Mouse (Mus musculus) c-Kit-positive CD71-negative TER-119-negative erythroid progenitor cells, embryonic 14.5 days (primary cell): ENCODE data around the gene Vstm4.

Experiments used
- DNase-seq: peaks from one replicate; pipeline ENCODE4 v3.0.0-alpha.2; 2013; ENCODE audit warnings: low read depth

Vstm4 gene

DNA sequence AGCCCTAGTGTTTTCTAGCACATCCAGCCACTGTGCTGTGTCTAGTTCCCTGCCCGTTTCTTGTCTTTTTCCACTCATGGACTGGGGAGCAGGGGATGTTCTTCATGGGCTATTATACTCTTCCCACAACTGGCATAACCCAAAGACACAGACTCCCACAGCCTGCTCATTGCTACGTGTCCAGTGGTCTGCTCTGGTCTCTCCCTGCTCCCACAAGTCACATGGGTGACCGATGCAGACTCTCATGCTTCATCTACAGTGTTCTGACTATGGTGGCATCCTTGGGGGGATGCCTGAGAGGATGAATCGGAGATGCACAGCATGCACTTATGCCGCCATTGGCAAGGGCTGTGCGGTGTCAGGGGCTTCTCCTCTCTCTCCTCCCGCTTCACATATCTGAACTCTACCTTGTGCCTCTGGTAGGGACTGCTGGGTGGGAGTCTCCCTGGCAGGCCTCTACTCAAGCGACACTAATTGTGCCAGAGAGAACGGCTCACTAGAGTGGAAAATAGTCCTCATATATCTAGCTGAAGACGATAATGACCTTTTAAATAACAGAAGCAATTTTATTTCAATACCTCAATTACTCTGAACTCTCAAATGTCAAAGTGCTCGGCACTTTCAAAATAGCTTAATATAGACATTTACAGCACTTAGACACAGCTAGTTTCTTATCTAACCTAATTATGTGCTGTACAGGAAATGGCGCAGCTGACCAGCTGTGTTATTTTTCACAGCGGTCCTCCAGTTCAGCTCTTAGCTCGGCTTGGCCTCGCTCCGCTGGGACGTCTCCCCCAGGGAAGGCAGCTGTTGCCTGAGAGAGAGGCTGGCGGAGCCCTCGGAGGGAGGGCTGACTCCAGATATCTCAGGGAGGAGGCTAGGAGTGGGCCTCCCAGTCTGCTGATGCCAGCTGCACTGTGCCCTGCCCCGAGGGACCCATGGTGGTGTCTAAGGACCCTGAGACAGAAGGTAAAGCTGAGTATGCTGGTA, 94.1 kb downstream of the Vstm4 start:
- DNase-seq = no peak

DNA sequence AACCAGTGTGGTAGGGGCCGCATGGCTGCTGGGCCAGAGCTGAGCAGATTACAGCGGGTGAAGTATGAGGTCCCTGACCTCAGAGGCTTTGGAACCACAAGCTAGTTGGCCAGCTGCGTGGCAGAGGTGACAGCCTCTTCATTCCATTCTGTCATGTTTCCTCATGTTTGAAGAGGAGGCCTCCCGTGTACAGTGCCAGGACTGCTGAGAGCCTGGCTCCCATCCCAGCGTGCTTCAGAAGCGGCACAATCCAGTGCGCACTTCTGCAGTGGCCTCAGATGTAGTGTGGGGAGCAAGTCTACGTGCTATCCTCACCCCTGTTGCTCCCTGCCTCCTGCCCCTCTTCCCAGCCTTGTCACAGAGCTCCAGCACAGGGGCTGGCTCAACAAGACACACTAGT, 99.9 kb downstream of the Vstm4 start:
- no peak for DNase-seq

DNA sequence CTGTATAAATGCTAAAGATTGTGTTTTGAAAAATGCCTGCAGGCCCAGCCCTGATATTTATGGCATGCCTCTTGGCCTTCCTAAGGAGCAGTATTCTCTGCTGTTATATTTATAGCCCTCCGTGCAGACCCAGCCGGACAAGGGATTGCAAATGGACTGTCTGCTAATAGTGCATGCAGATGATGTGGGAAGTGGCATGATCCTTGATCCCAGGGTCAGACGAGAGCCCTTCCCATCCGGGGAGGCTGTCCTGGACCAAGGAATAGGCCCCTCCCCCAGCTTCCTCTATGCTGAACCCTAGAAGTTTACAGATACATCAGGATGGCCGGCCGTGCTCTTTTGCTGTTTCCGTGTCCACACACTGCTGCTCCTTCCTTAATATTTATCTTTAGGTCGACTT, 102.1 kb downstream of the Vstm4 start:
- DNase-seq = no peak

DNA sequence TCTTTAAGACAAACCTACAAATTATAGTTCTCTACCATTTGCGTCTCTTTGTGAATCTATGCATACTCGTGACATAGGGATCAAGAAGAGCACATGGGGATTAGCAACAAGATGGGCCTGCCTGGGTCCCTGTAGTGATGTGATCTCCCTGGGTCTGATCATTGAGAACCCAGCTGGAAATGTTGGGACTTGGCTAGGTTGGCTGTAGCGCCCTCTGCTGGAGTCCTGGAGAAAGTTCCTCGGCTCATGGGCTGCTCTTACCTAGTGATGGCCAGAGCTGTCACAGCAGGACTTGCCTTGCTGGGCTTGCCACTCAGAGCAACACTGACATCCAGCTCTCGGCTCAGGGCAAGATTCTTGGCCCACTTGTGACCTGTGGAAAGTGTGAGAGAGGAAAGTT, 103.9 kb downstream of the Vstm4 start:
- DNase-seq = peak; percentile 40

DNA sequence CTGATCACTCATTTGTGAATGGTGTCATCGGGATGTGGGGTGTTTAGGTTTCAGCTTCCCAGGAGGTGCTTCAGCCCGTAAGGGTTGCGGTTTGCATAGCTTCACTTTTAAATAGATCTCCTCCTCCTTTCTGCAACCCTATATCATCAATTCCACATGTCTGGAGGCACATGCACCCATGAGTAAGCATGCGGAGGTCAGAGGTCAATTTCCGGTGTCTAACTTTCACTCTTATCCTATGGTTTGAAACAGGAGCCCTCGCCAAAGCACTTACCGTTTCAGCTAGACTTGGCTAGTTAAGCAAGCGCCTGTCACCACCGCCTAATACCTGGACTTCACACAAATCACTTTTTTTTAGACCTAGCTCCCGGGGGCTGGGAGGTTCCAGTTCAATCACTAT, 108.2 kb downstream of the Vstm4 start:
- no peak for DNase-seq

DNA sequence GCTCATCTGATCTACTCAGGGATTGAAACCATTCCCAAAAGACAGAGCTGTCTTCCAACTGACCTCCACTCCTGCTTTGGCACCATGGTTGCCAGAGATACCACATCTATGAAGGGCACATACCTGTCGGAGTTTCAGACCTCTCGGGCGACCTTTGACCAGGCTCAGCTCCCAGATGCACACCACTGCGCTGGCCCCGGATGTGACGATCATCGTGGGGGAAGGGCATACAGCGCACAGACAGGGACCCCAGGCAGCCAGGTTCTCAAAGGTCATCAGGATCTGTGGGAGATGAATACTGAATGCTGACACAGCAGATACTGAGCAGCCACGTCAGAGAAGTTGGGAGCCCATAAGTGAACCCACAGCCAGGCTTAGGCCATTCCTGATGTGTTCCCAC, 114.1 kb downstream of the Vstm4 start:
- no peak for DNase-seq

DNA sequence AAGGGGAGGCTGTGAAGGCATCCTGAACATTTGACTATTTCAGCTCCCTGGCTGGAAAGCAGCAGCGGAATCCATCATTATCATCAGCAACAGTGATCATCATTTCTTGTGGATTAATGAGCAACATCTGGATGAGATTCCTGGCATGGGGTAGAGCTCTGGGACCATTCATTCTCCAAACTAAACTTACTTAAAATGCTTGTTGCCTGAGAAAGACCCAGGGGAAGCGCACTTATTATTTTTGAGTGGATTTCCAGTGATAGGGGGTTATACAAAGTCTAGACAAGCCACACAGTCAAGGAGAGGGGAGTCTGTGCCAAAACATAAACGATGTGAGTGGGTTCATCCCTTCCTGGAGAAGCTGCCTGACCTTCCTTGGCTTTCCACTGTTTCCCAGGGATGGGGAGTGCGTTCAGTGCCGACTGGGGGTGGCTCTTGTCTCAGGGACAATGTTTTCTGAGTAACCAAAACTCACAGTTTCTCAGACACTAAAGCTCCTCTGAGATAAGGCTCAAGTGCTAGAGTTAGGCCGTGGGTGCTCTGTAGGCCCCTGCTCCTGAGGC, 127.7 kb downstream of the Vstm4 start:
- DNase-seq = no peak

DNA sequence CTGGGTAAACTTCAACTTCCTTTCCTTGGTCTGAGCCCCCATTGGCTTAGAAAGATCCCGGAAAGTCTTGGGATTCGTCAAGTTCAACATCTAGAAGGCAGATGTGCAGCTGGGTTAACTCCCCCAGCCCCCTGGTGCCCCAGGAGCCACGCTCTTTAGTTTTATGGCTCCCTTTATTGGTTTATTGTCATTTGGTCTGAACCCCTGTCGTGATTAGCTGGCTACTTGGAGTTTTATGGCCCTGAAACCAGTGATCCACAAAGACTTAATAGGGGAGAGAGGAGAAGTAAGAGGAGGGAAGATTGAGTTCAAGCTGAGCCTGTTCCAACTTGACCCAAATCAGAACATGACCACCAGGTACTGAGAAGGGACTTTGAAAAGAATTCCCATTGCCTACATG, 130.1 kb downstream of the Vstm4 start:
- DNase-seq = no peak
